Mouse (Mus musculus) skeletal muscle tissue, adult 2 months (tissue): Measurements from ENCODE around the gene Fam69a.
"Not testable (repeated sequence)": the region's sequence is repeated elsewhere in the genome, so short reads cannot be mapped to it uniquely, and the experiment has no call there.

Experiments used
- DNase-seq: peaks from one replicate; pipeline ENCODE4 v3.0.0-alpha.2; 2012; ENCODE audit warnings: low read depth, low spot score

Gene Fam69a

DNA sequence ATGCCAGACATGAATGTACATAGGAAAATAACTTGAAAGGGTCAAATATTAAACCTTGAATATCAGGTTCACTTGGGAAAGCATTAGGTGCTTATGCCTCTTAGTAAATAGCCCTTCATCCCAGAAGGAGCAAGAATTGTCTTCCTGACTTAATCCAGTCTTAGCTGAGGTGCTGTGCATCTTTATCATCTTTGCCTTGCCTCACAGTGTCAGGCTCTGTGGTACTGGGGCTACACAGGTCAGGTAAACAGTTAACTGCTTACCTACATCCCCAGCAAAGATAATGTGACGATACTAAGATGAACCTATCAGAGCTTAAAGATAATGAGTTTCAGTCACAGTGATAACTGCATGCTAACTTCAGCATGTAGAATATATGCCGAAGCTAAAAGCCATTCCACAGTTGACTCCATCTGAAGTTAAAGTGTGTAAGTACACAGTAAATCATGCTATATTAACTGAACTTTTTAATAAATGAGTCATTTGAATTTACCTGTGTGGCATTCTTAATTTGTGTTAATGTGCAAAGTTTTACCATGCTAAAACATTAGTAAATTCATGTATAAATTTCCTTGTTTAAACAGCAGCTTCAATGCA lies 78.3 kb downstream of the Fam69a start:
- DNase-seq, result no peak

DNA sequence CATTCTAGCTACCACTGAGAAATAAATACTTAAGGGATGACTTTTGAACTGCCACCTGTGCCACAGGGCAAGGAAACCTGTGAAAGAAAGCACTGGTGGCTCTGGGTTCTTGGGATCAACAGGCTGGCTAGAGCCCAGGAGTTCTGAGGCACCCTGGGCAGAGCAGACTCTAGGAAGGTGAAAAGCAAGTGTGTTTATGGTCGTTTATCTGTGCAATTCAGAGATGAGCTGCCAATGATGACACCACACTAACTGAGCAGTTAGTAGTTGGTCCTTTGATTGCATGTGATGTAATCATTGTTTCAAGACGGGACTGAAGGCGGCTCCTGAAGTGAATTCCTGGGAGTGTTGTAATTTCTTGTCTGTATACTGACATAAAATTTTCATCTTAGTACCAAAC lies 82.6 kb downstream of the Fam69a start:
- no peak for DNase-seq

DNA sequence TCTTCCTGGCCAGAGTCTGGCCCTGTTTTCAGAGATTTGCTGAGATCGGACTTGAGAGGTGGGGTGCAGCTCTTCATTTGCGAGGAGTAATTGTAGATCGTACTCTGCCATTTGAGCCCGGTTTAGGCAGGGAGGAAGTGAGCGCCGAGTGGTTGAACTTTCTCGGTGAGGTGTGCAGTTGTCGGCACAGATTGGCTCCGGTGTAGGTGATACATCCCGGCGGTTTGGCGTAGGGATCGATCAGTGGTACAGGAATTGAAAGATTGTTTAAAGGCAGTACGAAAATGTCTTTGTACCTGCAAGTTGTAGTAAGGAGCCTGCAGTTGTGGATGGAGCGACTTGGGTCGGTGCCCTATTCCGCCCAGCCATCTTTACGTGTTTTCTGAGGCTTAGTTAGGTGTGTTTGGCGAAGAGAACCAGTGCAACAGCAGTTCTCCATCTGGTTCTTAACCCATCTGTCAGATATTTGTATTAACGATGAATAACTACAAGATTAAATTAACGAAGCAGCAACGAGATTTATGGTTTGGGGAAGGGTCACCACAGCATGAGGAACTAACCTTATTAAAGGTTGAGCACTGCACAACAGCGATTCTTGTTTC lies 85.8 kb downstream of the Fam69a start:
- no peak for DNase-seq

DNA sequence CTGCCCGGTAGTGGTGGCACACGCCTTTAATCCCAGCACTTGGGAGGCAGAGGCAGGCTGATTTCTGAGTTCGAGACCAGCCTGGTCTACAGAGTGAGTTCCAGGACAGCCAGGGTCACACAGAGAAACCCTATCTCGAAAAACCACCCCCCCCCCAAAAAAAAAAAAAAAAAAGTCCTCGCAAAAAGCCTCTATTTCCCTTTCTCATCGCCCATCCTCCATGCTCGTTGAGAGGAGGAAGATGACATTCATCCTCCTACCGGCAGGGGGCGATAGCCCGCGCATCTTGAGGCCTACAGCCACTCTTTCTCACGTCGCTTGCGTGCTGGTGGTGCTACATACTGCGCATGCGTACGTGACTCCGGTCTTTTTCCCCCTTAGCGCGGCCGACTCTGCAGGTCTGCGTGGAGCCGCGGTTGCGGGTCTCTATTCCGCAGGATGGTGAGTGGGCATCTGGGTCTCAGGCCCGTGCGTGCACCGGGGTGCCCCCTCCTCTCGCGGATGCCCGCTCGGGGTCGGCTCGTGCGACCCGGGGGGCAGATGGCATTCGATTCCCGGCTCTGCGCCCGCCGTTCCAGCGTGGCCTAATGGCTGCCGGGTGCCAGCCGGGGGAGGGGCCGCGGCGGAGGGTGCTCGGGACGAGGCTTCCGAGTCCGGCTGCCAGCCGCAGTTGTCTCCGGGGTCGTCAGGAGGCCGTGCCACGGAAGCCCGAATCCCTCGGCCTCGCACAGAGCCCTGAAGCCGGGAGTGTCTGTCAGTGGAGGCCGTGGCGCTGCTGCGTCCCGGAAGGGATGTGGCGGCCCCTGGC lies 86.5 kb downstream of the Fam69a start, which contains the start of gene Rpl5:
Gene Rpl5, plus strand, starts transcription at position 297 of the 808 bp plus-strand sequence.
- DNase-seq, result peak; percentile 97

DNA sequence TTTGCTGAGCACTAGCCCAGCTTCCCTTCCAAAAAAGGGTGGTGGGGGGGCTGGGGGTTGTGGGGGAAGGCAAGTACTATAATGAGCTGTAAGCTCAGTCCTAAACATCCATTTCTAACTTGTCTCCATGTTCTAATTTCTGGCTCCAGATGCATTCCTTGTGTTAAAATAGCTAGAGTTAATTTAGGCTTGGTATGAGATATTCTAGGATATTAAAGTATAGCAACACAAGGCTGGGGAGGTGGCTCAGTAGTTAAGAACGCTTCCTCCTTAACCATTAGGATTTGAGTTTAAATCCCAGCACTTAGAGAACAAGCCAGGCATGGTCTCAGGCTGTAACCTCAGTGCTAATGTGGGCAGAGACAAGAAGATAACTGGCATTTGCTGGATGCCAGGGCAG lies 90.6 kb downstream of the Fam69a start:
- DNase-seq, result no peak

DNA sequence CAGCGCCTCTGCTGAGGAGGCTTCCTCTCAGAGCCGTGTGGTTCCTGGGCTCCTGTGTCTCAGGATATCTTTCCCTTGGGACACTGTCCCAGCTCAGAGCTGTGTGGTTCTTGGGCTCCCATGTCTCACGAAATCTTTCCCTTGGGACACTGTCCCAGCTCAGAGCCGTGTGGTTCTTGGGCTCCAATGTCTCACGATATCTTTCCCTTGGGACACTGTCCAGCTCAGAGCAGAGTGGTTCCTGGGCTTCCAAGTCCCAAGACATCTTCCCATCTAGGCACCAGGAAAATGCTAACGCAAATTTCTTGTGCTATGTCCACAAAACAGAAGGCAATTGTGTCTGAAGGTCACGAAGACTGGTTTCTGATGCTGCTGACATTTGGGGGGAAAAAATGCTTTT lies 92.2 kb downstream of the Fam69a start:
- DNase-seq, result no peak

DNA sequence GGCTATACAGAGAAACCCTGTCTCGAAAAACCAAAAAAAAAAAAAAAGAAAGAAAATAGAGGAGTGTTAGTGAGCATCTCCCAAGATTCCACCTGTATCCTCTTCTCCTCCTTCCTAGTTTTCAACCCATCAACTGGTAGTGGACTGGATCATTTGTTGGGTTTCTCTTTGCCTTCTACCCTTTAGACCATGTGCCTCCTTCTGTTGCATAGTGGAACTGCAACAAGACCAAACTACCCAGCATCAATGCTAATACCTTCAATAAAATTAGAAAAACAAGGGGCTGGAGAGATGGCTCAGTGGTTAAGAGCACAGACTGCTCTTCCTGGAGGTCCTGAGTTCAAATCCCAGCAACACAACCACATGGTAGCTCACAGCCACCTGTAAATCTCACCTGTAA lies 95.4 kb downstream of the Fam69a start:
- not testable (repeated sequence) for DNase-seq

DNA sequence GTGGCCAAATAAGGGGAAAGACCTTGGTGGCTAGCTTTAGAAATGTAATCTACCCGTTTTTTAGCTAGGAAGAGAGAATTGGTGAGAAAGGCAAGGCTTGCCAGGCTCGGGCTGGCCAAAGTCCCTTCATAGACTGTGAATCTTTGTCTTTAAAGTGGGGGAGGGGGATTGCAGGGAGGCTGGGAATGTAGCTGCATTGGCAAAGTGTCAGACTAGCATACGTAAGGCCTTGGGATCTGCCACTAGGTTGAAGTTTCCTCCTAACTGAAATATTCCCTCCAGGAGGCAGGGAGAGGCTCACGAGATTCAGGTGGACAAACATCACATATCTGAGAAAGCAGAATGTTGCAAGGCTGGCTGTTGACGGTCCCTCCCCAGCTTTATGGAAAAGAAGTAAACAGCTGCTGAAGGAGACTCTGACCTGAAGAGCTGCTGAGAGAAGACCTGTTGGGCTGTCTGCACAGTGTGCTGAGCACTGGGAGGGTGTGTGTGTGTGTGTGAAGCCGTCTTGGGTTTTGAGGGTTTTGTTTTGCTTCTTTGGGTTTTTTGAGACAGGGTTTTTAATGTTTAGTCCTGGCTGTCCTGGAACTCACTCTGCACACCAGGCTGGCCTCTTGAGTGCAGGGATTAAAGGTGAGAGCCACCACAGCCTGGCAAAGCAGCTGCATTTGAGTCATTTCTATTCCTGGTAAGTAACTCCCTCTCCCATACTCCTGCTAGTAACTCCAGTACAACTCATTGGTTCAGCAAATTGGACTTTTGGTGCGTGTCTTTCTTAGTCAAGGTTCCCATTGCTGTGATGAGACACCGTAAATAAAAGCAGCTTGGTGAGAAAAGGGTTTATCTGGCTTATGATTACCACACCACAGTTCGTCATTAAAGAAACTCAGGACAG lies 96.6 kb downstream of the Fam69a start:
- no peak for DNase-seq

DNA sequence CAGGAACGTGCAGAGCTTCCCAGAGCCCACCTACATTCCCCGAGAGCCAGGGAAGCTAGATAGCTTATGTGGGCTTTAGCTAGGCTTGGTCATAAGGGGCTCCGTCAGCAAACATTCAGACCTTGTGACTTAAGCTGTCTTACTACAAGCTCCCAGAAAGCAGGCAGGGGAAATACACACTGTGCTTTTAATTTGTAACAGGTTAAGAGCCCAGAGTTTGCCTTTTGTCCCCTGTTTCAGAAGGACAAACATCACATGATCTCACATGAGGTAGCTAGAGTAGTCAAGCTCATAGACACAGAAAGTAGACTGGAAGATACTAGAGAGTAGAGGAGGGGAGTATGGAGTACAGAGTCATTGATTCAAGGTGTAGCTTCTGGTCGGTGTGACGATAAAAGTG lies 106.2 kb downstream of the Fam69a start:
- no peak for DNase-seq

DNA sequence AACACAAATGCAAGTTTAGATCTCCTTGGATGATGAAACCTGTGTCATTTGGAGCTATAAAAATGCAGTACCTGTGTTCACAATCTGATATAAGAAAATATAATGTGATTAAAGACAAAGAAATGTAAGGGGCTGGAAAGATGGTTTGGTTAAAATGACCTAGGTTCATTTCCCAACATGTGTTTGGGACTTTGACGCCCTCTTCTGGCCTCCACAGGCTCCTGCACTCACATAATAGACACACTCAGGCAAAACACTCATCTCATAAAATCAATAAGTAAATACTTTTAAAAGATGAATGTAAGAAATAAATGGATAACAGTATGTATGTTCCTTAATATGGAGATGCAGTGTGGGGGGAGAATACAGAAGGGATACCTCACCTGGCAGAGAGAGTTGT lies 109.8 kb downstream of the Fam69a start:
- DNase-seq, result no peak

DNA sequence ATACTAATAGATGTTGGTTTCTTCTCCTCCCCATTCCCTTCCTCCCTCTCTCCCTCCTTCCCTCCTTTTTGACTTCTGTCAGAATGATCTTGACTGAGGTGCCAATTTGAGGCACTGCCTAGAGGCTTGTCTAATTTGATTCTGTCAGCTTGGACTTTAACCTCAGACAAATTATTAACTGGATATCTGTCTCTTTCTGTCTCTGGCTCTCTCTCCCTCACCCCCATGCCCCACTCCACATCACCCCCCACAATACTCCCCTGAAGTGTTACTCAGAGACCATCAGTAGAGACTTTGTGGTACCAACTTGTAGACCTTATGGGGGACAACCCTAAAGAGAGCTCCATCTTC lies 111.6 kb downstream of the Fam69a start:
- DNase-seq, result no peak

DNA sequence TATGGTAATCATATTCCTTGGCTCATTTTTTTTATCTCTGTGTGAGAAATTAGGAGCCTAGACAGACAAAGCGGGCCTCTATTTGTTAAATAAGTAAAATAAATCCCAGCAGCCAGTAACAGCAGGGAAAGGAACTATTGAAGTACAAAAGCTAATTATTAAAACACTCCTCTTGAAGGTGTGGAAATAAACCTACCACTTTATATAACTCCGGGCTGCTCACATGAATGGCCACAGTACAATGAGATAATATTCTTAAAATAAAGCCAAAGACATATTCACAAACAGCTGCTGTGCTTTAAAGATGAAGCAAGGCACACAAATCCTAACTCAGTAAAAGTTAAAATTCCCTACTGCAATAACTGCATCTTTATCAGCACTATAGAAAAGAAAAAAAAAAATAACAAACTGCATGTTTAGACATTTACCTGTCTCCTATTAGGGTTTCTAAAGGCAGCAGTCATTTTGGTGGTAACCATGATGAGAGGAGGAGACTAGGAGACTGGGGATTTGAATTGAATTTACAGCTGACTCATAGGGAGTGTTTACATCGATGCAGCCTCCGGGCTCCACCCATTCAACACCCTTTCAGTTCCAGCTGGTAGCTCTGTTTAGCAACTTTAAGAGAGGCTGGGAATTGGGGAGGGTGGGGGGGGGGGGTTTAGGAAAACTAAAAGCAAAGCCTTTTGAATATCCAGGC lies 112.2 kb downstream of the Fam69a start, which contains the start of gene Evi5:
Gene Evi5, minus strand, starts transcription at position 547 of the 700 bp plus-strand sequence.
- no peak for DNase-seq

DNA sequence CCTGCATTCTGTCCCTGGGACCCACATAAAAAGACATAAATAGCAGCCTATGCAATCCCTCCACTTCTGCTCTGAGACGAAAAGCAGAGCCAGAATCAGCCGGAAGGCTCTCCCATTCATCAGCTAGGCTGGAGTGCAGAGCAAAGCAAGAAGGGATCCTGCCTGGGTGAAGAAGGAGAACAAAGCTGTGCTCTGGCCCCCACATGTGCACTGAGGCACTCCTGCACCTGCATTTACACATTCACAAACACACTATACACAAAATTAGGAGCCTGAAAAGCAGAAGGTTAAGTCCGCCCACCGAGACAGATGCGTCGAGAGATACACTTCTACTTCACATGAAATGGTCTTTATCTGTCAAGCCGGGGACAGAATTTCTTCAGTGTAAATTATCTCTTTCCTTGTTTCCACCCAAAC lies 113.0 kb downstream of the Fam69a start:
- no peak for DNase-seq

DNA sequence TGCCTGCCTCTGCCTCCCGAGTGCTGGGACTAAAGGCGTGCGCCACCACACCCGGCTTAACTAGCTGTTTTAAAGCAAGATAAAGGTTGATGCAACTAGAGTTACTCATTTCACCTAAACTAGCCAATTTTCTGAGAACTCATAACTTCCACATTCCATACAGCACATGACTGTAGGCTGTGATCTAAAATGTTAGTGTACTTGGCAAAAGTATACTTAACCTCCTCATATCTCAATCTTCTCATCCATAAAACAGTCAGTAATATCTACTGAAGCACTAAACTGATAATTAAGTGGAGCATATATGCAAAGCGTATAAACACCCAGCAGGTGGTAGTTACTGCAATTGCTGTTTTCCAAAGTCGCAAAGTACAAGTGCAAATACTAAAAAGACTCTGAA lies 113.6 kb downstream of the Fam69a start:
- DNase-seq, result no peak

DNA sequence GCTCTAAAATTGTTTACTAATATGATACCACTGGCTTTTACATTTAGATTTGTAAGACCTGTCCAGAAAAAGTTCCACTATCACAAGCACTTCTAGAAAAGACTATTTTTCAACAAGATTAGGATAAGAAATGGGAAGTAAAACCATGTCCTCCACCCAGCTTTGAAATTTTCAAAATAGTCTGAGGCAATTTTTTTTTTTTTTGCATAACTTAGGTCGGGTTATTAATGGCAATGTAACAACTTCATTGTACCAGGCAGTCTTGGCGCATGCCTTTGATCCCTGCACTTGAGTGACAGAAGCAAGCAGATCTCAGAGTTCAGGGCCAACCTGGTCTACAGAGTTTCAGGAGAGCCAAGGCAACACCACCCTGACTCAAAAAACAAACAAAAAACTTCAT lies 117.2 kb downstream of the Fam69a start:
- no peak for DNase-seq

DNA sequence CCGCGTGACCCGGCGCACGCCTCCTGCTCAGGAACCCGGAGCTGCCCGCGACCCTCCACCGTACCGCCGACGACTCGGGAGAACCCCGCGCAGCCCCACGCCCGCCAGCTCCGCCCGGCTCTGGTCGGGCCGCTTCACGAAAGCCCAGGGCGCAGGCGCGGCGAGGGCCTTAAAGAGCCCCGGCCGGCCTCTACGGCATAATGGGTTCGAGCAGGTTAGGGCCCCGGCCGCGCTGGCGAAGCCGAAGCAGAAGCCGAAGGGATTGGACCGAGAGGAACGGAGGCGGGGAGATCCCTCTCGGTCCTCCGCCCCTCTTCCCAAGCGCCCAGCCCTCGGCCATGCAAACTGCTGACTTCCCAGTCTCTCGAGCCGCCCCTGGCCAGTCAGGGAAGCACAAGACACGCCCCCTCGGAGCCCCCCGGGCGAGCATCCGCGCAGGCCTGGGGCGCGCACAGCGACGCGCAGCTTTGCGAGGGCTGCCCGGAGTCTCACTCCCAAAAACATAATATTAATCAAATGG lies 117.9 kb downstream of the Fam69a start:
- peak; percentile 81 for DNase-seq

DNA sequence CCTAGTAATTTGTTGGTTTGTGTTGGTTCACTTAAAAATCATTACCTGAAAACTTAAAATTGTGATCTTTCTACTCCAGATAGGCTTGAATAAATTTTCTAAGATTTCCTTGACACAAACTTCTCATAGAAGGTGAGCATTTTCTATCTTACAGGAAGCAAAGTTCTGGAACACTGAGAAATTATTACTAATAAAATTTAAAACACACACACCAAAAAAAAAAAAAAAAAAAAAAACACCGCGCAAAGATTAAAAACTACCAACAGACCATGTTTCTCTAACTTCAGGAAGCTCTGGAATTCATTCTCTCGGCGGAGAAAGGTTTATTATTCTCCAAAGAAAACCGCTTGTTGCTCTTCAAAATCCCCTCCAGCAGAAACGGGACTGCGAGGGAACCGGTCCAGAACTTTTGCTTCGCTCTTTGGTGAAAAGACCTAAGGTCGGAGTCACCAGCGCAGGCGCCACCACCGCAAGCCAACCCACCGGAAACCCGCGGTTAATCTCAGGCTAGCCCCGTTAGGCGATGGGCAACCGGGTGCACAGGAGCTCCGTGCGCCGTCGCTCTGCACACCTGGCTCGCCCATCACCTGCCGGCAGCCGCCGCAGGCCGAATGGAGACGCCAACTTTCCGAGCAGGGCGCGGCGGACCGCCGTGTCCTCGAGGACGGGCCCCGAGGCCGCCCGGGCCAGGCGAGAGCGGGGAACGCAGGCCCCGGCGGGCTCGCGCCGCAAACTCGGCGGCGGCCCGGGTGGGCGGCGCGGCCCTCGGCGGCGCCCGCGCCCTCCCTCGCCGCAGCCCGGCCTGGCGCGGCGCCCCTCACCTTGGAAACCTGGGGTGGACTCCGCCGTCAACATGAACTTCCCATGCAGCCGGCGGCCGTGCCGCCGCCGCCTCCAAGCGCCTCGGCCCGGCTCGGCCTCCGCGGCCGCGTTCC lies 118.6 kb downstream of the Fam69a start:
- DNase-seq, result no peak

DNA sequence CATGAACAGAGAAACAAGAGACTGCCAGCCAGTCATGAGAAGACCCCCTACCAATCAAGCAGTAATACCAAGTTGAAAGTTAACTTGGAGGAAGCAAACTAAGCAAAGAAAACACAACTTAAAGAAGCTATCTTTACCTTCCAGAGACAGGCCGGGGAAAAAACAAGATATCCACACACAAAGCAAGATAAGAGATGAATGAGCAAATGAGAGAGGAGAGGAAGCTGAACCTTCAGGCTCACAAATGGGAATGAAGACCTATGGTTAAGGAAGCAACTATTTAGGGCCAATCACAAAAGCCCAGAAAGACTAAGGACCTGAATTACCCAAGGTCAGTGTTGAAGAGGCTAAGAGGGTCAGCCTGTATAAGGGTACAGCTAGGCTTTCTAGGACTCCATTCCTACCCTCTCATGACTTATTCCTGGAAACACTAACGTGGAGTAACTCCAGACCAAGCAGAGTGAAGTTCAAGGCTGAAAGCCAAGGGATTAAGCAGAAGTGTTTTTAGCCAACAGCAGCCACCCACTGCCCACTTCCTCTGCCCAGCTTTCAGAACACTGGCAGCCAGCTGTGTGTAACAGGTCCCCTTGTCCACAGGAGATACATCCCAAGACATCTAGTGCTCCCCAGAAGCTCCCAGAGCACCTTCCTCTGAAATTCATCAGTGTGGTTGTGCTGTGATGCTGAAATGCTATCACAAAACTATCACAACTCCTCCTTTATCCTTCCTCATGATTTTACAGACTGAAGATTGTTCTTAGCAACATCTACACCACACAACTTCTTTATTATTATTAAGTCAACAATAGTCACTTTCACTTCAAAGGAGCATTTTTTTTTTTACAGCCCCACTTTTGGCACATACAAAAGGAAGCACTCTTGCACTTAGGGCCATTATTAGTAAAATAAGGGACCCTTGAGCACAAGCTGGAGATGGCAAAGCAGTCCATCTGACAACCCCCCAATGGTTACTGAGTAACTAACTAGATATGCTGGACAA lies 120.5 kb downstream of the Fam69a start:
- DNase-seq, result peak; percentile 24

DNA sequence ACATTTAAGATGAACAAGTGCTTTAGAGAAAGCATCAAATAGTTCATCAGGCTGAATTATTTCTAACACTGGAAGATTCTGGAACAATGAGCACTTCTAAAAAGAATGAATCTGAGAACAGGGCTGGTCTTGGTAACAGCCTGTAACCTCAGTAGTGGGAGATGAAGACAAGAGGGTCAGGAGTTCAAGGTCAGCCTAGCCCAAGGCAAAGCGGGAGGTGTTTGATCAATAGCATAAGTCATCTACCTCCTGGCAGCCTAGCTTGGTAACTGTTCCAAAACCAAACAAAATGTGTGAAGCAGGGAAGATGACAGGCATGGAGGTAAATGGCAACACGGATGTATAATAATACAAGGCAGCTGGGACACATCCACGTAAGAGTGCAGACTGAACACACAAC lies 122.9 kb downstream of the Fam69a start:
- DNase-seq, result no peak
